Mouse (Mus musculus): ENCODE measurements around the gene Zmym5. TPM values are rescaled to one million over a fixed set of nuclear protein-coding genes. Genes with fewer than 3 reads are reported as not detected.
A peak's percentile ranks its signal among the peaks of the same experiment; 100 is the strongest.
"Not testable (repeated sequence)": the region's sequence is repeated elsewhere in the genome, so short reads cannot be mapped to it uniquely, and the experiment has no call there.

Zmym5 gene
- polyA plus RNA-seq, 1 experiment from 2014 or later: 27.4 TPM

GRCm38 (mm10) chr14:56778933-56779300 lies 32.6 kb downstream of the Zmym5 start:
- ATAC-seq (ENCODE audit: low FRiP score, low TSS enrichment): no peak
- Histone ChIP-seq H3K27ac (ENCODE audit: low read depth, low read length) (peak overlapping the region; percentile 97), H3K4me3 (ENCODE audit: low read length) (peak overlapping the region; percentile 96), H3K9me3 (ENCODE audit: control insufficient read depth, low read length) (no peaks in the 10 kb centered on the region), H3K9ac (ENCODE audit: low read depth, low read length) (peak overlapping the region; percentile 5; the same call in 1 of the 2 replicates), H3K36me3 (ENCODE audit: control insufficient read depth, insufficient read depth, low read length) (no peaks in the 10 kb centered on the region), H3K4me2 (replicated peaks; ENCODE audit: low read depth, low read length) (peak overlapping the region; percentile 72), H3K27me3 (ENCODE audit: control insufficient read depth, insufficient read depth, low read length) (no peaks in the 10 kb centered on the region), H3K4me1 (ENCODE audit: control insufficient read depth, insufficient read depth, low read length) (peaks cover 18% of the 10 kb centered on the region)
- WGBS: 49% methylated on average over 3 of the region's 3 CpGs

GRCm38 (mm10) chr14:56778200-56778932 lies 33.1 kb downstream of the Zmym5 start, which contains the start of gene Pspc1:
Gene Pspc1 (minus strand): TSS chr14:56778316.
- Histone ChIP-seq H3K4me2 (replicated peaks; ENCODE audit: low read depth, low read length) (peak within 1 kb of the TSS; percentile 72), H3K9ac (ENCODE audit: low read depth, low read length) (peak within 1 kb of the TSS; percentile 95), H3K9me3 (ENCODE audit: control insufficient read depth, low read length) (no peaks in the 10 kb centered on the region), H3K4me3 (ENCODE audit: low read length) (peak within 1 kb of the TSS; percentile 96), H3K27ac (ENCODE audit: low read depth, low read length) (peak within 1 kb of the TSS; percentile 97), H3K27me3 (ENCODE audit: control insufficient read depth, insufficient read depth, low read length) (no peaks in the 10 kb centered on the region), H3K36me3 (ENCODE audit: control insufficient read depth, insufficient read depth, low read length) (no peaks in the 10 kb centered on the region), H3K4me1 (ENCODE audit: control insufficient read depth, insufficient read depth, low read length) (peaks cover 18% of the 10 kb centered on the region)
- WGBS: under 1% methylated on average over 36 of the region's 36 CpGs
- peak; percentile 98 for ATAC-seq (ENCODE audit: low FRiP score, low TSS enrichment)

- peak; percentile 32; the same call in 1 of the 2 replicates for ATAC-seq (ENCODE audit: low FRiP score, low TSS enrichment)
- H3K9ac ChIP-seq (ENCODE audit: low read depth, low read length): peak overlapping the region; percentile 95
- under 1% methylated on average over 71 of the region's 71 CpGs for WGBS
- peak overlapping the region; percentile 96 for H3K4me3 ChIP-seq (ENCODE audit: low read length)
- no peaks in the 10 kb centered on the region for H3K36me3 ChIP-seq (ENCODE audit: control insufficient read depth, insufficient read depth, low read length)
- H3K27ac ChIP-seq (ENCODE audit: low read depth, low read length): peak overlapping the region; percentile 97
- no peaks in the 10 kb centered on the region for H3K9me3 ChIP-seq (ENCODE audit: control insufficient read depth, low read length)
- H3K4me2 ChIP-seq (replicated peaks; ENCODE audit: low read depth, low read length): peak overlapping the region; percentile 72
- H3K4me1 ChIP-seq (ENCODE audit: control insufficient read depth, insufficient read depth, low read length): peaks cover 20% of the 10 kb centered on the region
- H3K27me3 ChIP-seq (ENCODE audit: control insufficient read depth, insufficient read depth, low read length): no peaks in the 10 kb centered on the region
Observed at GRCm38 (mm10) chr14:56777360-56778136, 34.0 kb downstream of the Zmym5 start.

GRCm38 (mm10) chr14:56776571-56777238 lies 34.8 kb downstream of the Zmym5 start:
- Histone ChIP-seq H3K9ac (ENCODE audit: low read depth, low read length) (peak overlapping the region; percentile 95), H3K4me2 (replicated peaks; ENCODE audit: low read depth, low read length) (peak overlapping the region; percentile 72), H3K4me1 (ENCODE audit: control insufficient read depth, insufficient read depth, low read length) (peaks cover 20% of the 10 kb centered on the region), H3K4me3 (ENCODE audit: low read length) (peak overlapping the region; percentile 96), H3K27me3 (ENCODE audit: control insufficient read depth, insufficient read depth, low read length) (no peaks in the 10 kb centered on the region), H3K9me3 (ENCODE audit: control insufficient read depth, low read length) (no peaks in the 10 kb centered on the region), H3K36me3 (ENCODE audit: control insufficient read depth, insufficient read depth, low read length) (peaks cover 4% of the 10 kb centered on the region), H3K27ac (ENCODE audit: low read depth, low read length) (no peak overlapping the region)
- no peak for ATAC-seq (ENCODE audit: low FRiP score, low TSS enrichment)
- 31% methylated on average over 11 of the region's 11 CpGs for WGBS

- no peak overlapping the region for H3K9ac ChIP-seq (ENCODE audit: low read depth, low read length)
- peaks cover 20% of the 10 kb centered on the region for H3K4me1 ChIP-seq (ENCODE audit: control insufficient read depth, insufficient read depth, low read length)
- H3K4me2 ChIP-seq (replicated peaks; ENCODE audit: low read depth, low read length): peak overlapping the region; percentile 72
- H3K9me3 ChIP-seq (ENCODE audit: control insufficient read depth, low read length): no peaks in the 10 kb centered on the region
- H3K27me3 ChIP-seq (ENCODE audit: control insufficient read depth, insufficient read depth, low read length): no peaks in the 10 kb centered on the region
- no peak for ATAC-seq (ENCODE audit: low FRiP score, low TSS enrichment)
- peaks cover 17% of the 10 kb centered on the region for H3K36me3 ChIP-seq (ENCODE audit: control insufficient read depth, insufficient read depth, low read length)
- H3K27ac ChIP-seq (ENCODE audit: low read depth, low read length): no peak overlapping the region
- H3K4me3 ChIP-seq (ENCODE audit: low read length): peak overlapping the region; percentile 19
- WGBS: 72% methylated on average over 4 of the region's 4 CpGs
Observed at GRCm38 (mm10) chr14:56775416-56775815, 36.1 kb downstream of the Zmym5 start.

- WGBS: 87% methylated on average over 2 of the region's 2 CpGs
- not testable (repeated sequence) for H3K27ac ChIP-seq (ENCODE audit: low read depth, low read length); H3K4me2 ChIP-seq (replicated peaks; ENCODE audit: low read depth, low read length); H3K4me3 ChIP-seq (ENCODE audit: low read length); H3K9me3 ChIP-seq (ENCODE audit: control insufficient read depth, low read length); H3K9ac ChIP-seq (ENCODE audit: low read depth, low read length); H3K27me3 ChIP-seq (ENCODE audit: control insufficient read depth, insufficient read depth, low read length); ATAC-seq (ENCODE audit: low FRiP score, low TSS enrichment); H3K4me1 ChIP-seq (ENCODE audit: control insufficient read depth, insufficient read depth, low read length)
- peaks cover 69% of the 10 kb centered on the region for H3K36me3 ChIP-seq (ENCODE audit: control insufficient read depth, insufficient read depth, low read length)
Observed at GRCm38 (mm10) chr14:56766438-56766837, 45.1 kb downstream of the Zmym5 start.

DNA sequence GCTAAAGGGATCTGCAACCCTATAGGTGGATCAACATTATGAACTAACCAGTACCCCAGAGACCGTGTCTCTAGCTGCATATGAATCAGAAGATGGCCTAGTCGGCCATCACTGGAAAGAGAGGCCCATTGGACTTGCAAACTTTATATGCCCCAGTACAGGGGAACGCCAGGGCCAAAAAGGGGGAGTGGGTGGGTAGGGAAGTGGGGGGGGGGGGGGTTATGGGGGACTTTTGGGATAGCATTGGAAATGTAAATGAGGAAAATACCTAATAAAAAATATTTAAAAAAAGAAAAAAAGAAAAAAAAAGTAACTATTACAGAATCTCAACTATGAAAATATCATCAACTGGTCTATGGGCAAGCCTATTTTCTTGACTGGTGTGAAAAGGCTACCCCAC lies 46.4 kb downstream of the Zmym5 start:
- not testable (repeated sequence) for H3K27ac ChIP-seq (ENCODE audit: low read depth, low read length); H3K4me2 ChIP-seq (replicated peaks; ENCODE audit: low read depth, low read length); H3K27me3 ChIP-seq (ENCODE audit: control insufficient read depth, insufficient read depth, low read length); H3K4me1 ChIP-seq (ENCODE audit: control insufficient read depth, insufficient read depth, low read length); H3K4me3 ChIP-seq (ENCODE audit: low read length); H3K9me3 ChIP-seq (ENCODE audit: control insufficient read depth, low read length); H3K9ac ChIP-seq (ENCODE audit: low read depth, low read length); ATAC-seq (ENCODE audit: low FRiP score, low TSS enrichment)
- 93% methylated on average over 2 of the region's 3 CpGs for WGBS
- H3K36me3 ChIP-seq (ENCODE audit: control insufficient read depth, insufficient read depth, low read length): peaks cover 70% of the 10 kb centered on the region

DNA sequence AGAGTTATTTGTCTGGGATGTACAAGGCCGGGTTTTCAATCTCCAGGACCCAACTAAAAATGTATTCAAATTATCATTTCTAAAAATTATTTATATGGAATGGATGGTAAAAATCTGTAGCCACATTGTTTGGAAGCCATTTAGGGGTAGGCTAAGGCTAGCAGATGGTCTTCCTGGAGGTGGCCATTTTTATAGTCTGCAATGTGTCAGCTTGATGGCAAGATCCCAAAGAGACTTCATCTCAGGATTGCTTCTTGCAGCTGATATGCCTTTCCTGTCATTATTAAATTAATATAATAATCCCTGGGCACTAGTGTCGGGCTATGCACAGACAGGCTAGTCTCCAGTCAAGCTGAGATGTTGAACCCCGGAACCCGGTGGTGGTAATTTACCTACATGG lies 60.2 kb downstream of the Zmym5 start:
- Histone ChIP-seq H3K36me3 (ENCODE audit: control insufficient read depth, insufficient read depth, low read length) (peaks cover 56% of the 10 kb centered on the region), H3K9ac (ENCODE audit: low read depth, low read length) (no peak overlapping the region), H3K4me1 (ENCODE audit: control insufficient read depth, insufficient read depth, low read length) (no peaks in the 10 kb centered on the region), H3K27ac (ENCODE audit: low read depth, low read length) (no peak overlapping the region), H3K27me3 (ENCODE audit: control insufficient read depth, insufficient read depth, low read length) (no peaks in the 10 kb centered on the region), H3K4me3 (ENCODE audit: low read length) (no peak overlapping the region), H3K4me2 (replicated peaks; ENCODE audit: low read depth, low read length) (no peak overlapping the region), H3K9me3 (ENCODE audit: control insufficient read depth, low read length) (no peaks in the 10 kb centered on the region)
- ATAC-seq (ENCODE audit: low FRiP score, low TSS enrichment): no peak
- 95% methylated on average over 4 of the region's 4 CpGs for WGBS

All from kidney, embryonic 14.5 days (tissue).